Mouse (Mus musculus): ENCODE measurements around the gene Bloc1s2. TPM values are rescaled to one million over a fixed set of nuclear protein-coding genes. Genes with fewer than 3 reads are reported as not detected.

Bloc1s2 gene
- polyA plus RNA-seq, 1 experiment from 2014 or later, result 82.2 TPM

Other genes with a start within 250 kb of the Bloc1s2 start
- 22.9 and 23.8 TPM in 2 replicates for gene Dnmbp, start 206.3 kb downstream of the Bloc1s2 start, polyA plus RNA-seq (2015; fragmentation: Nextera tagmentation; extraction: Ambion mirVana)
- 0.18 TPM in 1 of 2 replicates, not detected in the other for gene Cpn1, start 159.9 kb downstream of the Bloc1s2 start, polyA plus RNA-seq (2015; fragmentation: Nextera tagmentation; extraction: Ambion mirVana)
- gene Cyp2c23, start 117.2 kb downstream of the Bloc1s2 start, polyA plus RNA-seq (2015; fragmentation: Nextera tagmentation; extraction: Ambion mirVana), result 0.09 and 0.10 TPM in 2 replicates
- 42.5 and 46.1 TPM in 2 replicates for gene Erlin1, start 76.7 kb downstream of the Bloc1s2 start, polyA plus RNA-seq (2015; fragmentation: Nextera tagmentation; extraction: Ambion mirVana)
- 31.8 and 35.1 TPM in 2 replicates for gene Chuk, start 39.0 kb downstream of the Bloc1s2 start, polyA plus RNA-seq (2015; fragmentation: Nextera tagmentation; extraction: Ambion mirVana)
- gene Cwf19l1, start 10.6 kb downstream of the Bloc1s2 start, polyA plus RNA-seq (2015; fragmentation: Nextera tagmentation; extraction: Ambion mirVana), result 26.7 and 28.1 TPM in 2 replicates
- gene Pkd2l1, start 46.0 kb upstream of the Bloc1s2 start, polyA plus RNA-seq (2015; fragmentation: Nextera tagmentation; extraction: Ambion mirVana), result not detected in 2 replicates
- gene Scd3, start 56.8 kb upstream of the Bloc1s2 start, polyA plus RNA-seq (2015; fragmentation: Nextera tagmentation; extraction: Ambion mirVana), result 0.15 and 0.29 TPM in 2 replicates
- gene Scd2, start 147.2 kb upstream of the Bloc1s2 start, polyA plus RNA-seq (2015; fragmentation: Nextera tagmentation; extraction: Ambion mirVana), result 200 and 221 TPM in 2 replicates
- gene Scd4, start 186.6 kb upstream of the Bloc1s2 start, polyA plus RNA-seq (2015; fragmentation: Nextera tagmentation; extraction: Ambion mirVana), result 0.20 and 0.41 TPM in 2 replicates